Mouse (Mus musculus): ENCODE data around the gene Irf2. TPM values are rescaled to one million over a fixed set of nuclear protein-coding genes. Genes with fewer than 3 reads are reported as not detected.
A peak's percentile ranks its signal among the peaks of the same experiment; 100 is the strongest.

The Irf2 gene
- polyA plus RNA-seq, 1 experiment from 2014 or later, result 10.2 TPM

GRCm38 (mm10) chr8:46846893-46847292, 107.4 kb downstream of the Irf2 start:
- no peak overlapping the region for H3K4me3 ChIP-seq (replicated peaks)
- no peaks in the 10 kb centered on the region for H3K9me3 ChIP-seq (replicated peaks)
- 83% methylated on average over 5 of the region's 5 CpGs for WGBS
- no peaks in the 10 kb centered on the region for H3K27me3 ChIP-seq (replicated peaks)
- peaks cover 5% of the 10 kb centered on the region; the same call in 1 of the 2 replicates for H3K4me1 ChIP-seq
- ATAC-seq (ENCODE audit: low FRiP score), result no peak
- H3K27ac ChIP-seq (replicated peaks), result no peak overlapping the region
- no peak overlapping the region for H3K4me2 ChIP-seq
- peaks cover 8% of the 10 kb centered on the region; the same call in 1 of the 2 replicates for H3K36me3 ChIP-seq
- no peak overlapping the region for H3K9ac ChIP-seq (replicated peaks)

- 89% methylated on average over 6 of the region's 6 CpGs for WGBS
- no peaks in the 10 kb centered on the region for H3K27me3 ChIP-seq (replicated peaks)
- H3K9me3 ChIP-seq (replicated peaks), result no peaks in the 10 kb centered on the region
- H3K36me3 ChIP-seq, result peaks cover 8% of the 10 kb centered on the region; the same call in 1 of the 2 replicates
- ATAC-seq (ENCODE audit: low FRiP score), result no peak
- H3K27ac ChIP-seq (replicated peaks), result no peak overlapping the region
- no peak overlapping the region for H3K4me3 ChIP-seq (replicated peaks)
- H3K9ac ChIP-seq (replicated peaks), result no peak overlapping the region
- peaks cover 5% of the 10 kb centered on the region; the same call in 1 of the 2 replicates for H3K4me1 ChIP-seq
- no peak overlapping the region for H3K4me2 ChIP-seq
These were observed 108.6 kb downstream of the Irf2 start for GRCm38 (mm10) chr8:46848011-46848641.

- 80% methylated on average over 6 of the region's 6 CpGs for WGBS
- H3K4me3 ChIP-seq (replicated peaks), result no peak overlapping the region
- no peaks in the 10 kb centered on the region for H3K9me3 ChIP-seq (replicated peaks)
- peaks cover 8% of the 10 kb centered on the region; the same call in 1 of the 2 replicates for H3K36me3 ChIP-seq
- no peaks in the 10 kb centered on the region for H3K27me3 ChIP-seq (replicated peaks)
- H3K4me1 ChIP-seq, result peaks cover 5% of the 10 kb centered on the region; the same call in 1 of the 2 replicates
- no peak overlapping the region for H3K4me2 ChIP-seq
- no peak overlapping the region for H3K9ac ChIP-seq (replicated peaks)
- ATAC-seq (ENCODE audit: low FRiP score), result no peak
- no peak overlapping the region for H3K27ac ChIP-seq (replicated peaks)
These were observed 109.4 kb downstream of the Irf2 start for GRCm38 (mm10) chr8:46848931-46849330.

GRCm38 (mm10) chr8:46849458-46849857, 109.9 kb downstream of the Irf2 start:
- 48% methylated on average over 2 of the region's 2 CpGs for WGBS
- ATAC-seq (ENCODE audit: low FRiP score), result no peak
- H3K9me3 ChIP-seq (replicated peaks), result no peaks in the 10 kb centered on the region

GRCm38 (mm10) chr8:46850258-46850897, 110.8 kb downstream of the Irf2 start:
- WGBS, result 94% methylated on average over 6 of the region's 6 CpGs
- no peaks in the 10 kb centered on the region for H3K27me3 ChIP-seq (replicated peaks)

More at GRCm38 (mm10) chr8:46849458-46849857, 109.9 kb downstream of the Irf2 start:
- Histone ChIP-seq H3K9ac (replicated peaks) (no peak overlapping the region), H3K36me3 (peaks cover 8% of the 10 kb centered on the region; the same call in 1 of the 2 replicates), H3K4me1 (peaks cover 5% of the 10 kb centered on the region; the same call in 1 of the 2 replicates), H3K27ac (replicated peaks) (no peak overlapping the region), H3K4me3 (replicated peaks) (no peak overlapping the region), H3K4me2 (no peak overlapping the region), H3K27me3 (replicated peaks) (no peaks in the 10 kb centered on the region)

GRCm38 (mm10) chr8:46851560-46851959, 112.0 kb downstream of the Irf2 start:
- H3K4me2 ChIP-seq, result no peak overlapping the region
- WGBS, result 50% methylated on average over 4 of the region's 4 CpGs
- no peaks in the 10 kb centered on the region for H3K36me3 ChIP-seq
- no peaks in the 10 kb centered on the region for H3K9me3 ChIP-seq (replicated peaks)
- H3K4me3 ChIP-seq (replicated peaks), result no peak overlapping the region
- no peak overlapping the region for H3K9ac ChIP-seq (replicated peaks)
- 0 out of 2 replicates have a peak, but pooled peaks have one; percentile 17 for ATAC-seq (ENCODE audit: low FRiP score)
- H3K27ac ChIP-seq (replicated peaks), result 0 out of 2 replicates have a peak overlapping the region, but pooled peaks have one; percentile 28
- peaks cover 5% of the 10 kb centered on the region; the same call in 1 of the 2 replicates for H3K4me1 ChIP-seq
- no peaks in the 10 kb centered on the region for H3K27me3 ChIP-seq (replicated peaks)

More at GRCm38 (mm10) chr8:46850258-46850897, 110.8 kb downstream of the Irf2 start:
- Histone ChIP-seq H3K9ac (replicated peaks) (no peak overlapping the region), H3K36me3 (peaks cover 8% of the 10 kb centered on the region; the same call in 1 of the 2 replicates), H3K4me1 (peaks cover 5% of the 10 kb centered on the region; the same call in 1 of the 2 replicates), H3K4me3 (replicated peaks) (no peak overlapping the region), H3K4me2 (no peak overlapping the region), H3K9me3 (replicated peaks) (no peaks in the 10 kb centered on the region), H3K27ac (replicated peaks) (no peak overlapping the region)
- no peak for ATAC-seq (ENCODE audit: low FRiP score)

GRCm38 (mm10) chr8:46852377-46852776, 112.8 kb downstream of the Irf2 start:
- Histone ChIP-seq H3K27me3 (replicated peaks) (no peaks in the 10 kb centered on the region), H3K4me1 (peaks cover 5% of the 10 kb centered on the region; the same call in 1 of the 2 replicates), H3K36me3 (no peaks in the 10 kb centered on the region), H3K9me3 (replicated peaks) (no peaks in the 10 kb centered on the region), H3K9ac (replicated peaks) (no peak overlapping the region), H3K27ac (replicated peaks) (no peak overlapping the region), H3K4me2 (no peak overlapping the region), H3K4me3 (replicated peaks) (no peak overlapping the region)
- ATAC-seq (ENCODE audit: low FRiP score), result no peak
- 82% methylated on average over 11 of the region's 11 CpGs for WGBS

- 49% methylated on average over 7 of the region's 7 CpGs for WGBS
- no peaks in the 10 kb centered on the region for H3K36me3 ChIP-seq
- no peak overlapping the region for H3K4me2 ChIP-seq
- peak overlapping the region; percentile 2; the same call in 1 of the 2 replicates for H3K27ac ChIP-seq (replicated peaks)
- peaks cover 5% of the 10 kb centered on the region; the same call in 1 of the 2 replicates for H3K4me1 ChIP-seq
- no peak overlapping the region for H3K4me3 ChIP-seq (replicated peaks)
- H3K9me3 ChIP-seq (replicated peaks), result no peaks in the 10 kb centered on the region
- no peaks in the 10 kb centered on the region for H3K27me3 ChIP-seq (replicated peaks)
- H3K9ac ChIP-seq (replicated peaks), result no peak overlapping the region
- no peak for ATAC-seq (ENCODE audit: low FRiP score)
These were observed 119.8 kb downstream of the Irf2 start for GRCm38 (mm10) chr8:46859164-46859846.

- Histone ChIP-seq H3K36me3 (no peaks in the 10 kb centered on the region), H3K27me3 (replicated peaks) (no peaks in the 10 kb centered on the region), H3K9me3 (replicated peaks) (no peaks in the 10 kb centered on the region), H3K27ac (replicated peaks) (0 out of 2 replicates have a peak overlapping the region, but pooled peaks have one; percentile 2), H3K4me2 (no peak overlapping the region), H3K4me1 (peaks cover 5% of the 10 kb centered on the region; the same call in 1 of the 2 replicates), H3K4me3 (replicated peaks) (no peak overlapping the region), H3K9ac (replicated peaks) (no peak overlapping the region)
- ATAC-seq (ENCODE audit: low FRiP score), result no peak
- 70% methylated on average over 8 of the region's 8 CpGs for WGBS
These were observed 120.3 kb downstream of the Irf2 start for GRCm38 (mm10) chr8:46859847-46860167.

- 94% methylated on average over 5 of the region's 5 CpGs for WGBS
These were observed 123.0 kb downstream of the Irf2 start for GRCm38 (mm10) chr8:46862508-46862907.

GRCm38 (mm10) chr8:46865428-46865827, 125.9 kb downstream of the Irf2 start:
- H3K27ac ChIP-seq (replicated peaks), result no peak overlapping the region
- no peaks in the 10 kb centered on the region for H3K4me1 ChIP-seq
- H3K36me3 ChIP-seq, result no peaks in the 10 kb centered on the region
- no peaks in the 10 kb centered on the region for H3K9me3 ChIP-seq (replicated peaks)
- ATAC-seq (ENCODE audit: low FRiP score), result no peak
- no peak overlapping the region for H3K9ac ChIP-seq (replicated peaks)
- H3K27me3 ChIP-seq (replicated peaks), result no peaks in the 10 kb centered on the region
- H3K4me3 ChIP-seq (replicated peaks), result no peak overlapping the region
- 81% methylated on average over 1 of the region's 1 CpGs for WGBS
- no peak overlapping the region for H3K4me2 ChIP-seq

More at GRCm38 (mm10) chr8:46862508-46862907, 123.0 kb downstream of the Irf2 start:
- no peak overlapping the region for H3K4me3 ChIP-seq (replicated peaks)
- ATAC-seq (ENCODE audit: low FRiP score), result no peak
- H3K27me3 ChIP-seq (replicated peaks), result no peaks in the 10 kb centered on the region
- no peaks in the 10 kb centered on the region for H3K36me3 ChIP-seq
- no peaks in the 10 kb centered on the region for H3K9me3 ChIP-seq (replicated peaks)
- H3K4me2 ChIP-seq, result no peak overlapping the region
- H3K27ac ChIP-seq (replicated peaks), result no peak overlapping the region
- H3K9ac ChIP-seq (replicated peaks), result no peak overlapping the region
- peaks cover 5% of the 10 kb centered on the region; the same call in 1 of the 2 replicates for H3K4me1 ChIP-seq

Data from neural tube, embryonic 15.5 days (tissue).